Mouse (Mus musculus): Measurements from ENCODE around the gene Ptprn2. TPM values are rescaled to one million over a fixed set of nuclear protein-coding genes. Genes with fewer than 3 reads are reported as not detected.

Ptprn2 gene
- total RNA-seq, 2 experiments from 2014 or later, result 0.31 to 0.45 TPM

- DNase-seq, result no peak
These were observed 684.1 kb downstream of the Ptprn2 start for GRCm38 (mm10) chr12:117169670-117170069.

- no peak for DNase-seq
These were observed 687.0 kb downstream of the Ptprn2 start for GRCm38 (mm10) chr12:117172529-117172884.

- no peak for DNase-seq
These were observed 687.5 kb downstream of the Ptprn2 start for GRCm38 (mm10) chr12:117172885-117173529.

- DNase-seq, result no peak
These were observed 688.7 kb downstream of the Ptprn2 start for GRCm38 (mm10) chr12:117174189-117174588.

GRCm38 (mm10) chr12:117175072-117175681 is 689.7 kb downstream of the Ptprn2 start:
- DNase-seq, result no peak

GRCm38 (mm10) chr12:117176259-117176823 is 690.8 kb downstream of the Ptprn2 start:
- DNase-seq, result no peak

GRCm38 (mm10) chr12:117187167-117187566 is 701.6 kb downstream of the Ptprn2 start:
- no peak for DNase-seq

- no peak for DNase-seq
These were observed 706.5 kb downstream of the Ptprn2 start for GRCm38 (mm10) chr12:117192001-117192400.

- DNase-seq, result no peak
These were observed 711.4 kb downstream of the Ptprn2 start for GRCm38 (mm10) chr12:117196721-117197425.

- no peak for DNase-seq
These were observed 712.6 kb downstream of the Ptprn2 start for GRCm38 (mm10) chr12:117198093-117198492.

GRCm38 (mm10) chr12:117200117-117200516 is 714.6 kb downstream of the Ptprn2 start:
- DNase-seq, result peak; percentile 50

GRCm38 (mm10) chr12:117200590-117200989 is 715.1 kb downstream of the Ptprn2 start:
- DNase-seq, result no peak

GRCm38 (mm10) chr12:117203506-117203905 is 718.0 kb downstream of the Ptprn2 start:
- DNase-seq, result no peak

GRCm38 (mm10) chr12:117204905-117205304 is 719.4 kb downstream of the Ptprn2 start:
- DNase-seq, result no peak

GRCm38 (mm10) chr12:117207421-117208120 is 722.1 kb downstream of the Ptprn2 start:
- DNase-seq, result no peak

GRCm38 (mm10) chr12:117210467-117210866 is 724.9 kb downstream of the Ptprn2 start:
- no peak for DNase-seq

GRCm38 (mm10) chr12:117213531-117213930 is 728.0 kb downstream of the Ptprn2 start:
- no peak for DNase-seq

- DNase-seq, result no peak
These were observed 728.8 kb downstream of the Ptprn2 start for GRCm38 (mm10) chr12:117214272-117214671.

GRCm38 (mm10) chr12:117214919-117215318 is 729.4 kb downstream of the Ptprn2 start:
- no peak for DNase-seq

GRCm38 (mm10) chr12:117221909-117222308 is 736.4 kb downstream of the Ptprn2 start:
- no peak for DNase-seq

GRCm38 (mm10) chr12:117224036-117224435 is 738.5 kb downstream of the Ptprn2 start:
- DNase-seq, result no peak

- no peak for DNase-seq
These were observed 741.7 kb downstream of the Ptprn2 start for GRCm38 (mm10) chr12:117227236-117227635.

- DNase-seq, result no peak
These were observed 743.9 kb downstream of the Ptprn2 start for GRCm38 (mm10) chr12:117229442-117229841.

Data from gastrocnemius, postnatal 10 days (tissue).